Mouse (Mus musculus): ENCODE measurements around the gene Klhl5.

DNA sequence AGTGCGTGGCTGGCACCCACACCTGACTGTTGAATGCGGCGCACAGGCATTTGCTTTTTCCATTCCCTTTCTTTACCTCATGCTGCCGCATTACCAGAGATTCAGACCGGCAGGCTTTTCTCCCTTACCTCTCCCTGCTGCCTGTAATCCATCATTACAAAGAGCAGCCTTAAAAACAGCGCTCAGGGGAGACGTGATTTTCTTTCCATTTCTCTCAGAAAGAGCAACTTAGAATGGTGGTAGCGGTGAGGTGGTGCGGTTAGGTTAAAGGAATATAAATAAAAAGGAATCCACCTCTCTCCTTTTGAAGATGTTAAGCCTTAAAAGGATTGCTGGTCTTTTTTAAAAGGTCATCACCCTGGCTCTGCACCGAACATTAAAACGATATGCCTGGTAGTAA, 37.5 kb upstream of the Klhl5 start:
- TF ChIP-seq CTCF (IDR thresholded peaks at IDR 0.05; ENCODE audit: borderline replicate concordance, control insufficient read depth, extremely low read depth, insufficient read depth, low read length, poor library complexity) (no peak), POLR2A (IDR thresholded peaks at IDR 0.05; ENCODE audit: control insufficient read depth, extremely low read depth, insufficient read depth, low read length, poor library complexity) (no peak)

Measured in thymus, adult 2 months (tissue).